Mouse (Mus musculus): ENCODE data around the gene Zfp174.
"Not testable (repeated sequence)": the region's sequence is repeated elsewhere in the genome, so short reads cannot be mapped to it uniquely, and the experiment has no call there.

Gene Zfp174

GRCm38 (mm10) chr16:3846711-3847518 is at the start of gene Zfp174:
Gene Zfp174, plus strand, starts transcription at chr16:3847268.
- DNase-seq, result peak; percentile 97 to 98

GRCm38 (mm10) chr16:3808176-3808575 is 38.9 kb upstream of the Zfp174 start:
- DNase-seq, result no peak

- DNase-seq, result not testable (repeated sequence)
Measured at GRCm38 (mm10) chr16:3814667-3815066, 32.4 kb upstream of the Zfp174 start.

GRCm38 (mm10) chr16:3820202-3820601 is 26.9 kb upstream of the Zfp174 start:
- DNase-seq, result no peak

- DNase-seq, result no peak
Measured at GRCm38 (mm10) chr16:3828021-3828420, 19.0 kb upstream of the Zfp174 start.

GRCm38 (mm10) chr16:3829727-3830126 is 17.3 kb upstream of the Zfp174 start:
- no peak for DNase-seq

GRCm38 (mm10) chr16:3830588-3831109 is 16.4 kb upstream of the Zfp174 start, which contains the start of gene Olfr15:
Gene Olfr15, plus strand, starts transcription at chr16:3830878.
- no peak for DNase-seq

- no peak for DNase-seq
Measured at GRCm38 (mm10) chr16:3835461-3835860, 11.6 kb upstream of the Zfp174 start.

GRCm38 (mm10) chr16:3839157-3839885 is 7.7 kb upstream of the Zfp174 start:
- DNase-seq, result no peak

GRCm38 (mm10) chr16:3842989-3843388 is 4.1 kb upstream of the Zfp174 start:
- DNase-seq, result no peak

- DNase-seq, result no peak
Measured at GRCm38 (mm10) chr16:3843796-3844195, 3.3 kb upstream of the Zfp174 start.

- no peak for DNase-seq
Measured at GRCm38 (mm10) chr16:3847871-3848270, 803 bp downstream of the Zfp174 start.

- DNase-seq, result no peak
Measured at GRCm38 (mm10) chr16:3848416-3848815, 1.3 kb downstream of the Zfp174 start.

- DNase-seq, result not testable (repeated sequence)
Measured at GRCm38 (mm10) chr16:3851301-3851700, 4.2 kb downstream of the Zfp174 start.

GRCm38 (mm10) chr16:3852586-3852985 is 5.5 kb downstream of the Zfp174 start:
- no peak for DNase-seq

- no peak for DNase-seq
Measured at GRCm38 (mm10) chr16:3854437-3855182, 7.5 kb downstream of the Zfp174 start.

- DNase-seq, result no peak
Measured at GRCm38 (mm10) chr16:3855776-3856175, 8.7 kb downstream of the Zfp174 start.

GRCm38 (mm10) chr16:3859254-3859653 is 12.2 kb downstream of the Zfp174 start:
- DNase-seq, result no peak

GRCm38 (mm10) chr16:3871815-3872214 is 24.7 kb downstream of the Zfp174 start:
- DNase-seq, result no peak

GRCm38 (mm10) chr16:3872216-3873047 is 25.4 kb downstream of the Zfp174 start, which contains the start of gene Naa60:
Gene Naa60, plus strand, starts transcription at chr16:3872375.
- peak; percentile 94 to 96 for DNase-seq

GRCm38 (mm10) chr16:3876346-3876745 is 29.3 kb downstream of the Zfp174 start:
- no peak for DNase-seq
